Mouse (Mus musculus): ENCODE measurements around the gene Ly86. TPM values are rescaled to one million over a fixed set of nuclear protein-coding genes. Genes with fewer than 3 reads are reported as not detected.

Gene Ly86
- total and polyA plus RNA-seq, 3 experiments, result 2.1 to 4.5 (median 2.5) TPM

DNA sequence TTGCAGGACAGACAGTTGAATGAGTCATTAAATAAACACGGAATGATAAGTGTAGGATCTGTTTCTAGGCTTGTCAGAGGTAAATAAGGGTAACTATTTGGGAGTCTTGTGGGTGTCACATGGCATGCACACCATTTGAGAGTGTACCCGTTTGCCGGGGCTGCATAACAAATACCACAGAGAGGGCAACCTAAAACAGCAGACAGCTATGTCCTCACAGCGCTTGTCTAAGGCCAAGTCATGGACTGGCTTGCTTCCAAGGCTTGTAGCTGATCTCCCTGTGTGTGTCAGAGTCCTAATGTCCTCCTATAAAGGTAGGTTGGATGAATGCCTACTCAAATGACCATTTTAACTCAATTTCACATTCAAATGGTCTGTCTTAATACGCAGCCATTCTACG lies 120.7 kb downstream of the Ly86 start:
- no peaks in the 10 kb centered on the region for H3K36me3 ChIP-seq (ENCODE audit: control insufficient read depth, insufficient read depth, low read length)
- H3K27me3 ChIP-seq (ENCODE audit: control insufficient read depth, insufficient read depth, low read length), result no peaks in the 10 kb centered on the region
- H3K4me1 ChIP-seq (ENCODE audit: control insufficient read depth, insufficient read depth, low read length), result peaks cover 10% of the 10 kb centered on the region
- no peak for TF ChIP-seq POLR2A (IDR thresholded peaks at IDR 0.05; ENCODE audit: insufficient read depth, low read depth, low read length)
- no peak for TF ChIP-seq EP300 (IDR thresholded peaks at IDR 0.05; ENCODE audit: insufficient read depth, low read depth, low read length)
- TF ChIP-seq CTCF (IDR thresholded peaks at IDR 0.05), result no peak
- no peak for DNase-seq
- 73% methylated on average over 6 of the region's 6 CpGs for WGBS
- no peak overlapping the region for H3K4me3 ChIP-seq
- H3K9ac ChIP-seq (ENCODE audit: low read depth, low read length), result no peak overlapping the region
- no peaks in the 10 kb centered on the region for H3K79me2 ChIP-seq (replicated peaks; ENCODE audit: control insufficient read depth, insufficient read depth, low read length)
- intact Hi-C loops (cut with DNase I), result loop anchor here (5.0 kb wide), 2 partner anchors 157 to 477 kb away; no protein-coding TSS in a partner anchor
- no peak overlapping the region for H3K27ac ChIP-seq

DNA sequence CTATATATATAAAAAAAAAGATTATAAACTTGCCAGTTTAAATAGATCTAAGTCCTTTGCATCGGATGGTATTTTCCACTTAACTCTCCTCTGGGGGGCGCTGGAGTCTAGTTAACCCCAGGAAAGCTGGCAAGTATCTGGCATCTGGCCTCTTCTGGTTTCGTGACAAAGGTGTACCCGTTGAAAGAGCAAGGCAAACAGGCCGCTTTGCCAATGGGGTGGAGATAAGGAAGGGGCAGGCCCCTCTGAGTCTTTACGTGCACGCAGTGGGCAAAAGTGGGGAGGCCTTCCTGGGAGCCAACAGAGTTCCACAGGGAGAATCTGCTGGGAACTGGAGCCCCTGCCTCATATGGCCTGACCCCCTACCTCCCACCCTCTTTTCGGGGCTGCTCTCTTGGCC lies 122.8 kb downstream of the Ly86 start:
- Histone ChIP-seq H3K27me3 (ENCODE audit: control insufficient read depth, insufficient read depth, low read length) (no peaks in the 10 kb centered on the region), H3K79me2 (replicated peaks; ENCODE audit: control insufficient read depth, insufficient read depth, low read length) (no peaks in the 10 kb centered on the region), H3K4me1 (ENCODE audit: control insufficient read depth, insufficient read depth, low read length) (peaks cover 1% of the 10 kb centered on the region; the same call in 1 of the 2 replicates), H3K4me3 (no peak overlapping the region), H3K27ac (peak overlapping the region; percentile 60), H3K9ac (ENCODE audit: low read depth, low read length) (no peak overlapping the region), H3K36me3 (ENCODE audit: control insufficient read depth, insufficient read depth, low read length) (no peaks in the 10 kb centered on the region)
- 17% methylated on average over 8 of the region's 8 CpGs for WGBS
- DNase-seq, result peak; percentile 75
- no peak for TF ChIP-seq POLR2A (IDR thresholded peaks at IDR 0.05; ENCODE audit: insufficient read depth, low read depth, low read length)
- peak; percentile 49; the same call in 1 of the 2 replicates for TF ChIP-seq EP300 (IDR thresholded peaks at IDR 0.05; ENCODE audit: insufficient read depth, low read depth, low read length)
- peak; percentile 83 for TF ChIP-seq CTCF (IDR thresholded peaks at IDR 0.05)
- intact Hi-C loops (cut with DNase I), result loop anchor here (5.0 kb wide), 2 partner anchors 155 to 475 kb away; no protein-coding TSS in a partner anchor
